Mouse (Mus musculus): ENCODE data around the gene Gm42791. TPM values are rescaled to one million over a fixed set of nuclear protein-coding genes. Genes with fewer than 3 reads are reported as not detected.

The Gm42791 gene
- polyA plus RNA-seq, 1 experiment from 2014 or later = 2.3 TPM

- Histone ChIP-seq H3K4me2 (peak overlapping the region; percentile 92), H3K36me3 (no peaks in the 10 kb centered on the region), H3K27me3 (replicated peaks) (no peaks in the 10 kb centered on the region), H3K9me3 (no peaks in the 10 kb centered on the region), H3K4me1 (peaks cover 33% of the 10 kb centered on the region), H3K27ac (replicated peaks) (peak overlapping the region; percentile 21; the same call in 1 of the 2 replicates), H3K9ac (peak overlapping the region; percentile 73), H3K4me3 (peak overlapping the region; percentile 52)
- WGBS = 57% methylated on average over 10 of the region's 10 CpGs
- no peak for ATAC-seq (ENCODE audit: extremely low read depth, insufficient number of reproducible peaks, low FRiP score, low TSS enrichment)
These were observed 34.7 kb downstream of the Gm42791 start for GRCm38 (mm10) chr5:148960211-148960610.

- Histone ChIP-seq H3K27me3 (replicated peaks) (no peaks in the 10 kb centered on the region), H3K4me2 (peak overlapping the region; percentile 92), H3K9me3 (no peaks in the 10 kb centered on the region), H3K27ac (replicated peaks) (peak overlapping the region; percentile 21), H3K4me1 (peaks cover 24% of the 10 kb centered on the region), H3K36me3 (no peaks in the 10 kb centered on the region), H3K4me3 (peak overlapping the region; percentile 52), H3K9ac (peak overlapping the region; percentile 73)
- WGBS = 1% methylated on average over 39 of the region's 39 CpGs
- no peak; the same call in 1 of the 2 replicates for ATAC-seq (ENCODE audit: extremely low read depth, insufficient number of reproducible peaks, low FRiP score, low TSS enrichment)
These were observed 35.6 kb downstream of the Gm42791 start for GRCm38 (mm10) chr5:148959068-148959990.

GRCm38 (mm10) chr5:148958355-148958754 is 36.6 kb downstream of the Gm42791 start:
- no peaks in the 10 kb centered on the region for H3K27me3 ChIP-seq (replicated peaks)
- no peak overlapping the region for H3K4me3 ChIP-seq
- no peak overlapping the region for H3K4me2 ChIP-seq
- no peaks in the 10 kb centered on the region for H3K9me3 ChIP-seq
- no peak overlapping the region for H3K27ac ChIP-seq (replicated peaks)
- 41% methylated on average over 9 of the region's 9 CpGs for WGBS
- no peak overlapping the region for H3K9ac ChIP-seq
- peaks cover 23% of the 10 kb centered on the region for H3K4me1 ChIP-seq
- no peaks in the 10 kb centered on the region for H3K36me3 ChIP-seq
- no peak for ATAC-seq (ENCODE audit: extremely low read depth, insufficient number of reproducible peaks, low FRiP score, low TSS enrichment)

- no peak for ATAC-seq (ENCODE audit: extremely low read depth, insufficient number of reproducible peaks, low FRiP score, low TSS enrichment)
- 42% methylated on average over 9 of the region's 9 CpGs for WGBS
- H3K4me1 ChIP-seq = peaks cover 23% of the 10 kb centered on the region
These were observed 37.9 kb downstream of the Gm42791 start for GRCm38 (mm10) chr5:148956898-148957535.

GRCm38 (mm10) chr5:148956091-148956490 is 38.9 kb downstream of the Gm42791 start:
- Histone ChIP-seq H3K27ac (replicated peaks) (no peak overlapping the region), H3K9ac (no peak overlapping the region), H3K27me3 (replicated peaks) (no peaks in the 10 kb centered on the region), H3K36me3 (no peaks in the 10 kb centered on the region), H3K9me3 (no peaks in the 10 kb centered on the region), H3K4me2 (no peak overlapping the region), H3K4me3 (no peak overlapping the region), H3K4me1 (peaks cover 27% of the 10 kb centered on the region)
- no peak for ATAC-seq (ENCODE audit: extremely low read depth, insufficient number of reproducible peaks, low FRiP score, low TSS enrichment)
- WGBS = 85% methylated on average over 9 of the region's 9 CpGs

More at GRCm38 (mm10) chr5:148956898-148957535, 37.9 kb downstream of the Gm42791 start:
- Histone ChIP-seq H3K9me3 (no peaks in the 10 kb centered on the region), H3K36me3 (no peaks in the 10 kb centered on the region), H3K4me3 (no peak overlapping the region), H3K9ac (no peak overlapping the region), H3K27me3 (replicated peaks) (no peaks in the 10 kb centered on the region), H3K27ac (replicated peaks) (no peak overlapping the region), H3K4me2 (no peak overlapping the region)

- Histone ChIP-seq H3K9ac (no peak overlapping the region), H3K4me3 (no peak overlapping the region), H3K27me3 (replicated peaks) (no peaks in the 10 kb centered on the region), H3K27ac (replicated peaks) (no peak overlapping the region), H3K4me1 (peaks cover 27% of the 10 kb centered on the region), H3K36me3 (no peaks in the 10 kb centered on the region), H3K9me3 (no peaks in the 10 kb centered on the region), H3K4me2 (no peak overlapping the region)
- WGBS = 82% methylated on average over 6 of the region's 6 CpGs
- no peak for ATAC-seq (ENCODE audit: extremely low read depth, insufficient number of reproducible peaks, low FRiP score, low TSS enrichment)
These were observed 39.4 kb downstream of the Gm42791 start for GRCm38 (mm10) chr5:148955575-148955974.

GRCm38 (mm10) chr5:148954314-148955060 is 40.5 kb downstream of the Gm42791 start:
- no peak overlapping the region for H3K27ac ChIP-seq (replicated peaks)
- H3K9ac ChIP-seq = no peak overlapping the region
- no peak overlapping the region for H3K4me2 ChIP-seq
- no peaks in the 10 kb centered on the region for H3K36me3 ChIP-seq
- no peak for ATAC-seq (ENCODE audit: extremely low read depth, insufficient number of reproducible peaks, low FRiP score, low TSS enrichment)
- H3K9me3 ChIP-seq = no peaks in the 10 kb centered on the region
- 80% methylated on average over 22 of the region's 22 CpGs for WGBS
- no peak overlapping the region for H3K4me3 ChIP-seq
- no peaks in the 10 kb centered on the region for H3K27me3 ChIP-seq (replicated peaks)
- H3K4me1 ChIP-seq = peaks cover 25% of the 10 kb centered on the region

GRCm38 (mm10) chr5:148953098-148953497 is 41.8 kb downstream of the Gm42791 start:
- no peaks in the 10 kb centered on the region for H3K9me3 ChIP-seq
- H3K4me3 ChIP-seq = no peak overlapping the region
- no peak for ATAC-seq (ENCODE audit: extremely low read depth, insufficient number of reproducible peaks, low FRiP score, low TSS enrichment)
- no peak overlapping the region for H3K4me2 ChIP-seq
- peaks cover 17% of the 10 kb centered on the region for H3K4me1 ChIP-seq
- H3K27me3 ChIP-seq (replicated peaks) = no peaks in the 10 kb centered on the region
- H3K27ac ChIP-seq (replicated peaks) = no peak overlapping the region
- H3K9ac ChIP-seq = no peak overlapping the region
- WGBS = 67% methylated on average over 5 of the region's 5 CpGs
- no peaks in the 10 kb centered on the region for H3K36me3 ChIP-seq

- H3K27ac ChIP-seq (replicated peaks) = no peak overlapping the region
- no peaks in the 10 kb centered on the region for H3K9me3 ChIP-seq
- peaks cover 17% of the 10 kb centered on the region for H3K4me1 ChIP-seq
- no peak overlapping the region for H3K4me2 ChIP-seq
- no peak for ATAC-seq (ENCODE audit: extremely low read depth, insufficient number of reproducible peaks, low FRiP score, low TSS enrichment)
- H3K36me3 ChIP-seq = no peaks in the 10 kb centered on the region
- no peak overlapping the region for H3K9ac ChIP-seq
- WGBS = 49% methylated on average over 6 of the region's 6 CpGs
- H3K4me3 ChIP-seq = no peak overlapping the region
- no peaks in the 10 kb centered on the region for H3K27me3 ChIP-seq (replicated peaks)
These were observed 42.5 kb downstream of the Gm42791 start for GRCm38 (mm10) chr5:148952419-148952818.

- H3K4me2 ChIP-seq = no peak overlapping the region
- no peaks in the 10 kb centered on the region for H3K27me3 ChIP-seq (replicated peaks)
- peaks cover 14% of the 10 kb centered on the region for H3K4me1 ChIP-seq
- H3K9me3 ChIP-seq = 0 out of 2 replicates have a peak, but pooled peaks cover 4% of the 10 kb centered on the region
- WGBS = 57% methylated on average over 5 of the region's 5 CpGs
- no peak overlapping the region for H3K9ac ChIP-seq
- H3K36me3 ChIP-seq = no peaks in the 10 kb centered on the region
- ATAC-seq (ENCODE audit: extremely low read depth, insufficient number of reproducible peaks, low FRiP score, low TSS enrichment) = no peak
- H3K4me3 ChIP-seq = no peak overlapping the region
- H3K27ac ChIP-seq (replicated peaks) = no peak overlapping the region
These were observed 43.6 kb downstream of the Gm42791 start for GRCm38 (mm10) chr5:148951360-148951759.

- no peaks in the 10 kb centered on the region for H3K36me3 ChIP-seq
- no peaks in the 10 kb centered on the region for H3K27me3 ChIP-seq (replicated peaks)
- no peak overlapping the region for H3K9ac ChIP-seq
- H3K27ac ChIP-seq (replicated peaks) = no peak overlapping the region
- no peak for ATAC-seq (ENCODE audit: extremely low read depth, insufficient number of reproducible peaks, low FRiP score, low TSS enrichment)
- 0 out of 2 replicates have a peak, but pooled peaks cover 4% of the 10 kb centered on the region for H3K9me3 ChIP-seq
- no peak overlapping the region for H3K4me3 ChIP-seq
- WGBS = 54% methylated on average over 15 of the region's 15 CpGs
- no peak overlapping the region for H3K4me2 ChIP-seq
- H3K4me1 ChIP-seq = peaks cover 14% of the 10 kb centered on the region
These were observed 44.9 kb downstream of the Gm42791 start for GRCm38 (mm10) chr5:148950064-148950463.
